Mouse (Mus musculus) Muller cell, postnatal 12 days (primary cell): ENCODE measurements around the gene Ambra1.

Source experiments
- DNase-seq: peaks from one replicate; pipeline ENCODE4 v3.0.0-alpha.2; 2015; ENCODE audit errors: inconsistent ontology term

Gene Ambra1

DNA sequence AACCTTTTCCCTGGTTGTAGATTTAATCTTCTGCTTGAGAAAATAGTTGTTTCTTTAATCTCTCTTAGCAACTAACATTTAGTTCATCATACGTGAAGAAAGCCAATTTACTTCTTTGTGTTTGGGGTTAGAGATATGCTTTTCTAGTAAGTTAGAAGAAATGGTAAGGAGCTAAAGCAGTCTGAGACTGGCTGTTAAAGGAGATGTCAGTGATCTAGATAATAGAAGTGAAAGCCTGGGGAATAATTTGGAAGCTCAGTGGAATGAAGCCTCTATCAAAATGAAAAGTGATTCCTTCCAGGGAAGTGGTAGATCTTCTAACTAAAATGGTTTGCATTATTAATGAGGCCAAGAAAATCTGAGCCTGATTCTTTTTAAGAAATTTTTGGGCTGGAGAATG, 141.3 kb downstream of the Ambra1 start:
- no peak for DNase-seq

DNA sequence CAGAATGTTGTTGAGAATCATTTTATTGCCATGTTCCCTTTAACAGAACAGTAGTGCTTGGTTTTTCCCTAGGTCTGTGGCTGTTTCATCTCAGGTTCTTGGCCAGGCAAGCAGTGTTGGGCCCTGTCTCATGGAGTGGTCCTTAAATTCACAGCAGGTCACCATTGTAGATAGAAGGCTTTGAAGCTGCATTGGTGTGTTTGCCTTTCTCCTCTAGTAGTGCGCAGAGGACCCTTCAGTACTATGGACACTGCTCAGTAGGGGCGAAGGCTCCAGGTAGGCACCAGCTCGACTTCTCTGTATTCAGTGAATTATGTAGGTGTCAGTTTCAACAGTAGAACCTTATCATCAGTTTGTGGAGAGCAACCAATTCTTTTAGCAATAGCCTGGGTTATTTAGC, 142.7 kb downstream of the Ambra1 start:
- no peak for DNase-seq

DNA sequence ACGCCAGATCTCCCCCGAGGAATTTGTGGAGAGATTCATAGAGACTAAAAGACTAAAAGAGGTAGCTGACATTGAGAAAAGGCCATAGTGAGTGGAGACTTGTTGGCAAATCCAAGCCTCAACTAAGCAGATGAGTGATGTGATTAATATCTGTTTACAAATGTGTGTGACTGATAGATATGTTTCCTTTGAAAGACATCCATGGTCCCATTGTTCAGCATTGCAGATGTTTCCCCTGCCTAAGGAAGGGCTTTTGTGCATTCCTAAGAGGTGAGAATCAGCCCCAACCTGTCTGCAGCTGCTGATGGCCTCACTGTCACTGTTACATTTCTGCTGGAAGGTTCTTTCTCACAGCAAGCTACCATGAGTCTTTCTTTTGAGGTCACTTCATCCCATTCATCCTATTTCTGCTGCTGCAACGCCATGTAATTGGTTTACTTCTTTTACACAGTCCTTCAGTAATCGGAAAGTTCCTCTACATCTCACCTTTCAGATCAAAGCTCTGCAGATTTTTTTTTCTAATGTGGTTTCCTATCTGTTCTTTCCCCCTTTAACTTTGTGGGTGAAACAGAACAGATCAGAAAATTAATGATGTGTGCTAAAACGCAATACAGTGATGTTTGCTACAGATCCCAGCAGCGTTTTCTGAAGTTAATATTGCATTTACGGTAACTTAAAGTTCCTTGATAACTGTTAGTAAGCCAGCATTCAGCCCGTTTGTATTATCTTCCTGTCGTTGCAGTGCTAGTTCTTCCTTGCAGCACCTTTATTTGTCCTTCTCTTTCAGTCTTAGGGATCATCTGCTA, 146.3 kb downstream of the Ambra1 start:
- DNase-seq: no peak

DNA sequence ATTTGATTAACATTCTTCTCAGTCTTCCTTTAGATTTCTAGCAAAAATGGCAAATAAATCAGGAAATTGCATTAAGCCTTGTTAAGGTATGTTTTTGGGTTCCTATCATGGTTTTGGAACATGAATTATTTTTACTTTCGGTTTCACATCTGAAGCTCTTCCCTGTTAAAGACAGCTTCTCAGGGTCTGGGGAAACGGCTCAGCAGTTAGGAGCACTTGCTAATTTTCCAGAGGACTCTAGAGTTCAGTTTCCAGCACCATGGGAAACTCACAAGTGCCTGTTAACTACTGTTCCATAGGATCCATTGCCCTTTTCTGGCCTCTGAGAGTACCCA, 146.8 kb downstream of the Ambra1 start:
- DNase-seq: no peak

DNA sequence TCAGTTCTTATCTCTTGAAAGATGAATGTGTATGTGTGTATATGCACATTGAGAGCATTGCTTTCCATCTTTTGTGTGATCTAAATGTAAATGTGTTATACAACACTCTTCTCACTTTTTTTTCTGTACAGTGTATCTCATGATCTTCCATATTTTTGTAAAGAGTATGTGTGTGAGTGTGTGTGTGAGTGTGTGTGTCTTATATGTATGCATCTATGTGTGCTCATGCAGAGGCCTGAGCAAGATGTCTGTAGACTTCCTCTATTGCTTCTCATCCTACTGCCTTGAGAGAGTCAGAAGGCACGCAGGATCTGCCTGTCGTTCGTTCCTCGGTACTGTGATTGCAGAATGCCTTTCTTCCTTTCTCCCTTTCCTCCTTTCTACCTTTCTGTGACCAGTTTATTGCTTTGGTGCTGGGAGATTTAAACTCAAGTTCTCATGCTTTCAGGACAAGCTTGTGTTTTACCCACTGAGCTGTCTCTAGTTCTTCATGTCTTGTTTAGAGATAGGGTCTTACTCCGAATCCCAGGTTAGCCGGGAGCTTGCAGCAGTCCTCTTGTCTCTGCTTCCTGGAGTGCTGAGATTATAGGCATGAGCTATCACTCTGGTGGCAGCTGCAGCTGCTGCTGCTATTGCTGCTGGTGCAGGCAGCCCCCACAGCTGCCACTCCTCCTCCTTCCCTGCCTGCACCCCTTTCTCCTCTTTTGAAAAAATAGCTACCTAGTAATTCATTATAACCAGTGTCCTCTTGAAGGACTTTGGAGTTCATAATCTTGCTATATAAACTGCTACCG, 148.7 kb downstream of the Ambra1 start:
- no peak for DNase-seq

DNA sequence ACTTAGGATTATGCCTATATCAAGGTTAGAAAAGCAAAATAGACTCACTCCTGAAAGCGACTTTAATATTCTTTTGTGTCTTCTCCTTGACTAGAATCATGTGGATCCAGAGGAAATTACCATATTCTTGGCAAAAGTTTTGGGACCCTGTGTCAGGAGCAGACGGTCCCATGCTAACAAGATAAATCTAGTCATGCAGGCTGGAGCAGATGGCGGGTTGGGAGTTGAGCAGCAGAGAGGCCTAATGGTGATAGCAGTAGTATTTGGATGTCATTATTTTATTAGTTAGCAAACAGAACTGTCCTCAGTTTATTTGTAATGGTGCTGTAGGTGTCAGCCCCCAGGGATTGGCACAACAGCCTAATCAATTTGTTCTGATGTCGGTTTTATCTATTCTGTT, 154.0 kb downstream of the Ambra1 start:
- no peak for DNase-seq

DNA sequence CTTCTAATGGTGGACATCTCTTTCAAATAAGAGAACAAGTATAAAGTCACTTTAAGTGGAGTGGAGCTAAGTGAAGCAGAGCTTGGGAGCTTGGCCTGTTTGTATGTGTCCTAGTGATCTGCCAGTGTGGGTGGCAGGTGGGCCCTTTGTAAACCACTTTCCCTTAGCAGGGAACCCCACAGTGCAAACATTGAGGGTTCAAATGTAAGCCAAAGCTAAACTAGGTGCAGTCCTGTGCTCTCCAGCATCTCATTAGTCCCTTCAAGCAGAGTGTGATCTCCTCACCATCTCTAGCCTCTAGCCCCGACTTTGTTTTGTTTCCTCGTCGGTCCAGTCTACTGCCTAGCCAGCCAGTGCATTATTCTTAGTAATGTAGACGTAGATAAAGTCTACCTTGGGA, 154.7 kb downstream of the Ambra1 start:
- DNase-seq: no peak

DNA sequence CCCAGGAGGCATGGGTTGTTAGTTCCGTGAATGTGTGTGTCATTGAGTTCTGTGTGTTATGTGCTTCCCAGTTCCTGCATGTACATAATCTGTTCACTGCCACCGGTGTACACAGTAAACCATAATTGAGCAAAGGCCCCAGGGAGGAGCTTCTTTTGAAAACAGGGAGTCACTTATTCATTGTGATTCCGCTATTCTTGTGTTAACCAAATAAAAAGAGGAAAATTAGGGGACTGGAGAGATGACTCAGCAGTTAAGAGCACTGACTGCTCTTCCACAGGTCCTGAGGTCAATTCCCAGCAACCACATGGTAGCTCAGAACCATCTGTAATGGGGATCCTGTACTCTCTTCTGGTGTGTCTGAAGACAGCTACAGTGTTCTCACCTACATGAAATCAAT, 164.8 kb downstream of the Ambra1 start:
- no peak for DNase-seq

DNA sequence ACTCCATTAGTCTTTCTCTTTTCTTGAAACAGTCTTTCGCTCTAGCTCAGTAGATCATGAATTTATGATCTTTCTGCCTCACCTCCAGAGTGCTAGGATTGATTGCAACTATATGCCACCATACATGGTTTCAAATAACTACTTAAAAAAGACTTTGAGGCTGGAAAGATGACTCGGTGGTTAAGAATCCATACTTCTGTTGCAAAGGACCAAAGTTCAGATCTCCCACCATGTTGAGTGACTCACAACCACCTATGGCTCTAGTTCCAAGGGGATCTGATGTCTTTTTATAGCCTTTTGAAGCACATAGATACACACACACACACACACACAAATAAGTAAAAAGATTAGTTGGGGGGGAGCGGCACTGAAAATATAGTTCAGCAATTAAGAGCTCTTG, 165.5 kb downstream of the Ambra1 start:
- DNase-seq: peak; percentile 14

DNA sequence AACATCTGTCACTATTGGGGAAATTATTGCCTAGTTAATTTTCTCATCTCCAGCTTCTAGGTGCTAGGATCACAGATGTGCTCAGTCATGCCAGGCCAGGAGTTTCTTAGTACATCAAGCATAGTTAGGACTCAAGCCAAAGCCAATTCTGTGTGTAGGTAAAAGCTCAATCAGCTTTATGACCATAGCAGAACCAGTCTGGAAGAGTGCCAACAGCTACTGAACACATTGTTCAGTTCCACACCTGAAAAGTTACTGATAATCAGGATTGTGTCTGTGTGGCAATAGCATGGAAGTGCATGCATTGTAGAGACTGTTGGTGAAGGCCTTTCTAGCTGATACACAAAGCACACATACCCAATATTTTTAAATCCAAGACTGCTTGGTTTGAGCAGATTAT, 168.0 kb downstream of the Ambra1 start:
- no peak for DNase-seq

DNA sequence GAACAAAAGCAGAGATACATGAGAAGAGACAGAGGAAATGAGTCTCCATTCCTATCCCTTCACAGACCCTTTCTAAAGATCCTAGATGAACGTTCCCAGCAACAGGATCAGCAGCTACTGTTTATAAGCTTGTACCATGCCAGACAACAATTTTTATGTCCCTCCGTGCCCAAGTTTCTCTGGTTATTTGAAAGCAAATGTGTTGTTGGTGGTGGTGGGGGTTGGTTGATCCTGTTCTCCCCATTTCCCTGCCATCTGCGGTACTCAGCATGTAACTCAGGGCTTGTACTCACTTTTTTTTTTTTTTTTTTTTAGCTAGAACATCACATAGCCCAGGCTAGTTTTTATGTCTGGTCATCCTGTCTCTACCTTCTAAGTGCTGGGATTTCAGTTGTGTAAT, 169.2 kb downstream of the Ambra1 start:
- no peak for DNase-seq

DNA sequence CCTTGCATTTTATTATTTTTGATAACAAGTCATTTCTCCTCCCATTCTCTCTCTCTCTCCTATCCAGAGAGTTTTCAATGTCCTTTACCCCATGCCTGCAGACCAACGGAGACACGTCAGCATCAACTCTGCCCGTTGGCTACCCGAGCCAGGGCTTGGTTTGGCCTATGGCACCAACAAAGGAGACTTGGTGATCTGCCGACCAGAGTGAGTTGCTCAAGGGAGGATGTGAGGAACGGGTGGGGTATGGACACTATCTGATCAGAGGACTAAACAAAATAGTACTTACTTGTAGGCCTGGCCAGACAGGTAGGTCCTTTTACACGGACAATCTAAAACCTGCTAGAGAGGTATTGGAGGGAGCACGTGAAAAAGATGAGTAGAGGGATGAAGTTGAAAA, 170.5 kb downstream of the Ambra1 start:
- DNase-seq: no peak

DNA sequence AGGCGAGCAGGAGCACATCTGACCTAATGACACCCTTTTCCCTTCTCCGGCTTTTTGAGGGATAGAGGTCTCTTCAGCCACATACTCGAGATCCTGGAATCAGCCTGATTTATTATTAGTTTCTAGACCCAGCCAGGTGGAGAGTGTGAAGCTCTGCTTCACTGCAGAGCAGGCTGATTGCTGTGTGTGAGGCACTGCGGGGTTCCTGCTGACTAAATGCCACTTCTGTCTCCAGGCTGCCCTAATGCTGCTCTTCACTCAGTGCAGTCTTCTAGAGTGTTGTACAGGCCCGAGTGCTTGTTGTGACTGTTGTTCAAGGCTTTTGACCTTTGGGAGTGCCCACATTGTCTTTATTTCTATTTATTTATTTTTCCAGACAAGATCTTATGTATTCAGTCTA, 172.4 kb downstream of the Ambra1 start:
- DNase-seq: no peak

DNA sequence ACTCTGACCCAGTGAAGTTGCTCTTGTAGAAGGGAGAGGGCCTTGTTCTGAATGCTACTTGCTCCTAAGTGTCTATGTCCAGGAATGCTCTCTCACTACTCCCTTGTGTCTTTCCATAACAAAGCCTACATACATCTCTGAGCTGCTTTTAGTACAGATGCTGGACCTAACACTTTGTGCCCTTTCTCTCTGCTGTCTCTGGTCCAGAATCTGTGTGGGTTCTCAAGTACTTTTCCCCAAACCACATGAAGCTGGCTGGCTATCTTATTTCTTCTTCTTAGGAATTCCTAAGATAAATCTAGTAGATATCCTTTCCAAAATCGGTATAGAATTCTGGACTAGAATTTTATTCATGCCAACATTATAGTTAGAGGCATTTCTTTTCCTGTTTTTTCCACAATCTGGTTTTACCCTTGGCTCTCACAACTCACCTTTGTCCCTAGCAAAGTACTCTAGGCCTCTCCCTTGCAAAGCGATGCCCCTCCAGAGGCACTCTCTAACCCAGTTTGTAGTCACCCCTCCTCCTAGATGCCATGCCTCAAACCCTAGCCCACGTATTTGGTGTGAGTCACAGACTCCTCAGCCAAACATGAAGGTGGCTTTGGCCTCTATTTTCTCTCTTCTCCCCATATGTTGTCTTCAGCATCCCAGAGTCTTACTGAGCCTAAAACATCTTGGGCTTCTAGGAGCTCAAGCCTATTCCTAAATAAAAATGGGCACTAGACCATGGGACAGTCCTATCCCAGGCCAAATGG, 173.4 kb downstream of the Ambra1 start:
- no peak for DNase-seq

DNA sequence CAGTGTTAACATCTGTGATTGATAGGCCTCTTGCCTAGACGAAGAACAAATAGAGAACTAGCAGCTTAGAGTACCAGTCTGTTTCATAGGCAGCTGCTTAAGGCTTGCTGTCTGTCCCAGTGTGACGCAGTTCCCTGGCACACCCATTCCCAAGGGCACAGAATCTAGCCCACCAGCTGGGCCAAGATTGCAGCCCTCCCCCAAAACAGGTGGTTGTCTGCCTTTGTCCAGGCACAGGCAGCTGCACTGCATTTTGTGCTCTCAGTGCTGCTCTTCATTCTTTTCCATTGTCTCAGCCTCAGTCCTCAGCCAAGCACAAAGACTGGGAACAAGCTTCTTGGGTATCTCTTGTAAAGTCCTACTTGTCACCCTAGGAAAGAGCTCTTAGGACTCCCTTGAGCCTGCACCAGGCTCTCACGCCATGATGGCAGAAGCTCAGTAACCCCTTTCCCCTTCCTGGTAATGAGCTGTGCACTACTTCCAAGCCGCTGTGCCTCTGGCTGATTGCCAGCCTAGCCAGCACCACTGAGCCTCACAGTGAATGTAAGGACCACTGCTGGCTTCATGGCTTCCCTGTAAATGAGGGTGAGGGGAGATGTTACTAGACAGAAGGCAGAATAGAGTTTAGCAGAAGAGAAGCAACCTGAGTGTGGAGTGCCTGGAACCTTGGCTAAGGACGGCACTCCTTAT, 174.8 kb downstream of the Ambra1 start:
- DNase-seq: peak; percentile 40

DNA sequence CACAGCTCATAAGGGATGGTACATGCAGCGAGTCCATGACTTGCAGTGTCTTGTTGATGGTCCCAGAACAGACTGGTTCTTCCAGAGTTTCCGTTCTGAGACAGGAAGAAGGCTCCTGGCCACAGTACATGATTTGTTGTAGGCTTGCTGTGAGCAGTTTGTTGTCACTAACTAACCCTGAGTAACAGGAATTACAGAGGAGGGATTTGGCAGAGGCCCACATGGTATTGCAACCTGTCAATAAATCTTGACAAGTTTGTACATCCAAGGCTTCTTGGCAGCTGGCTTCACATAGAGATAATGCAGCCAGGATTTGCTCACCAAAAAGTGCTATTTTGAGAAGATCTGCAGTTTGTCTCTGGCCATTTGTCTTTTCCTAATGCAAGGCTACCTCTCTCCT, 176.2 kb downstream of the Ambra1 start:
- DNase-seq: no peak

DNA sequence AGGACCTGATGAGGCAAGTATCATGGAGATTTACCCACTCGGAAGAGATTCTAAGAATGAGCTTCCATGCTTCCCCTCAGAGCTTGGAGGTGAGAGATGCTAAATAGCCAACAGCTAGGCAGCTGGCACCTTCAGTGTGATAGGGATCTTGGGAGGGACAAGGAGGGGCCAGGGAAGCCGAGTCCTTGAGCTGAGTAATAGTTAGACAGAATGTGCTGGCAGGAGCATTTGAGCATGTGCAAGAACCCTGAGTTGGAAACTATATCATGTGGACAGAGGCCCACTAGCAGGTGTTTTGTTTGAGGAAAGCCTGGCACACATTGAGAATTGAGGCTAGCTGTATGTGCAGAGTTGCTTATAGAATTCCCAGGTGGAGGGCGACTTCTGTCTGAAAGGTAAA, 182.7 kb downstream of the Ambra1 start:
- DNase-seq: no peak

DNA sequence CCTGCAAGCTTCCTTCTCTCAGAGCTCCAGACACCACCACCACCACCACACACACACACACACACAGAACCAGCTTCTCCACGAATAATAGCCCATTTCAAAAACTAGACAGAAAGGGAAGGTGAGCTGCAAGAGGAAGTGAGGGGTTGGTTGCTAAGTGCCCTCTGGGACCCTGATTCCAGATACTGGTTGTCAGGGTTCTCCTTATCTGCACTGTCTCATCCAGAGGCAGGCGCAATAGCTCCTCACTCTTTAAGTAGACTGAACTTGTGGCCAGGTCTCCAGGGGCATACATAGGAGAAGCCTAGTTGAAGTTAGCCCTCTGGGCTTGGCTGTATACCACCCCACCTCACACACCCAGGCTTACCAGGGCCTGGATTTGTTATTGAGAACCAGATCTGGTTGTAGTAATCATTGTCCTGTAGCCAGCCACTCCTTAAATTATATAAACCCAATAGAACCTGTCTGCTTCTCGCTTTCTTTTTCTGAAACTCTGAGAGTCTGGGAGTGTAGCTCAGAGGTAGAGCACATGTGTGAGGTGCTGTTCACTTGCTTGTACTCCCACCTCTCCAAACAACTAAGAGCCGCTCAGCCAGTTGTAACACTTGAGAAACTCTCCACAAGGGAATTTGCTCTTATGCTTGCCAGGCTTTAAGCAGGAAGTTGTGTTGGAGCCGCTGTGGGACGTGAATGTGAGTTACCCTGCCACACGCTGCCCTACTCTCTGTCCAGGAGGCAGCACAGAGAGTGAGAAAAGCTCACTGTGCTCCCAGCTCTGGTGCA, 183.6 kb downstream of the Ambra1 start:
- no peak for DNase-seq

DNA sequence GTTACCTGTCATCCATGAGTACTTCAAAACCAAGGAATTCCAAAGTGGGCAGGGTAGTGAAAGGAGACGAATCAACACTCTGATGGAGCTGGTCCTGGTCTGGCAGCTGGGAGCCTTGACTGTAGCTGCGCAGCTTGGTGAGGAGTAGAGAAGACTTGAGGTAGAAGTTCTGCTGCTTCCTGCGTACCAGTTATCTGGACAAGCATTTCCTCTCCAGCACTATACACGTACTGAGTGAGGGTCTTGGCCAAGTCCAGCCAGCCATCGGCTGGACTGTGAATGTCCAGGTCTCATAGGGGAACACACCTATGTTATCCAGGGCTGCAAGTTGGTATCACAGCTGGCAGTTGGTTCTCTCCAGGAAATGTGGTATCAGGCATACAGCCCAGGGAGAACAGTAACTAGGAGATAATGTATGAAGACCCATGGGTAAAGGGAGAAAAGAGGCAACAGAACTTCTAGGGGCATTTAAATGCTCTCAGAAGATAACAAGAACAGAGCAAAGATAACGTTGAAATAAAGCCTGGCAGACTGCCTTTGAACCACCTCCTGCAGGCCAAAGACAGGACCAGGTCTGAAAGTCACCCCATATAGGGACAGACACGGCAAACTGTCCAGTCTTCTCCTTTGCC, 186.5 kb downstream of the Ambra1 start:
- no peak for DNase-seq

DNA sequence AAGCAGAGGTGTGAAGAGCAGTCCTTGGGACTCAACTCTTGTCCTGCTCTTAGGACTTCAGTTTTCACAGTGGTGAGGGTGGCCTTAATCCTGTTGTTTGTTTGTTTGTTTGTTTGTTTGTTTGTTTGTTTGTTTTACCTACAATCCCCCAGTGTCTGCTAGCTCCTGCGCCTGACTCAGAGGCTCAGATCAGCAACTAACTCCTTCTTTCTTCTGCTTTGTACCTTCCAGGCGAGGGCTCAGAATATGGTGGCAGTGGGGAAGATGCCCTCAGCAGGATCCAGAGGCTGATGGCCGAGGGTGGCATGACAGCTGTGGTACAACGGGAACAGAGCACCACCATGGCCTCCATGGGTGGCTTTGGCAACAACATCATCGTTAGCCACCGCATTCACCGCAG, 187.2 kb downstream of the Ambra1 start:
- no peak for DNase-seq

DNA sequence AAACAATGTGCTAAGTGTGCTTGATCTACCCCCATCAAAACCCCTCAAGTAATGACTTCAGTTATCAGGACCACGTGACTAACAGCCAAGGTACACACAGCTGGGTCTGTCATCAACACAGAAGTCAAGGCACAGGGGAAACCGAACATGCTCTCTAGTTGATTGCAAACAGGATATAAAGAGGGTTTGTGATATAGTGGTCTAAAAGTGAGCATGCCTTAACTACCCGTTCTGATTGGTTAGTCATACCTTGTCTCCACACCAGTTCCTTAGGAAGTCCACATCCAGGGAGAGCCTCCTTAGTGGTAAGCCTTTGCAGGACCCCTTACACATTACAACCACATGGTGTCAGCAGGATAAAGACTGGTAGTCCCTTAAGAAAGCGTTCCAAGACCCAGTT, 190.2 kb downstream of the Ambra1 start:
- DNase-seq: no peak
